Mouse (Mus musculus): ENCODE results near the gene Ece1.

Gene Ece1

GRCm38 (mm10) chr4:137917591-137917990 lies 55.6 kb downstream of the Ece1 start:
- no peak for DNase-seq (ENCODE audit: low spot score in 2 of 2)

- DNase-seq (ENCODE audit: low spot score in 2 of 2), result no peak
These were observed 56.5 kb downstream of the Ece1 start for GRCm38 (mm10) chr4:137918559-137918958.

- no peak for DNase-seq (ENCODE audit: low spot score in 2 of 2)
These were observed 57.1 kb downstream of the Ece1 start for GRCm38 (mm10) chr4:137919116-137919515.

- DNase-seq (ENCODE audit: low spot score in 2 of 2), result no peak
These were observed 58.0 kb downstream of the Ece1 start for GRCm38 (mm10) chr4:137920005-137920404.

GRCm38 (mm10) chr4:137920500-137920961 lies 58.5 kb downstream of the Ece1 start:
- no peak for DNase-seq (ENCODE audit: low spot score in 2 of 2)

- no peak for DNase-seq (ENCODE audit: low spot score in 2 of 2)
These were observed 59.5 kb downstream of the Ece1 start for GRCm38 (mm10) chr4:137921510-137921909.

GRCm38 (mm10) chr4:137923052-137923451 lies 61.0 kb downstream of the Ece1 start:
- no peak for DNase-seq (ENCODE audit: low spot score in 2 of 2)

- no peak for DNase-seq (ENCODE audit: low spot score in 2 of 2)
These were observed 63.1 kb downstream of the Ece1 start for GRCm38 (mm10) chr4:137925176-137925575.

GRCm38 (mm10) chr4:137926161-137926560 lies 64.1 kb downstream of the Ece1 start:
- DNase-seq (ENCODE audit: low spot score in 2 of 2), result no peak

- no peak for DNase-seq (ENCODE audit: low spot score in 2 of 2)
These were observed 65.1 kb downstream of the Ece1 start for GRCm38 (mm10) chr4:137927136-137927535.

- DNase-seq (ENCODE audit: low spot score in 2 of 2), result no peak
These were observed 65.9 kb downstream of the Ece1 start for GRCm38 (mm10) chr4:137927741-137928535.

- no peak for DNase-seq (ENCODE audit: low spot score in 2 of 2)
These were observed 66.8 kb downstream of the Ece1 start for GRCm38 (mm10) chr4:137928813-137929212.

GRCm38 (mm10) chr4:137929341-137930016 lies 67.4 kb downstream of the Ece1 start:
- no peak for DNase-seq (ENCODE audit: low spot score in 2 of 2)

- no peak for DNase-seq (ENCODE audit: low spot score in 2 of 2)
These were observed 68.5 kb downstream of the Ece1 start for GRCm38 (mm10) chr4:137930500-137931008.

GRCm38 (mm10) chr4:137931009-137931757 lies 69.1 kb downstream of the Ece1 start:
- DNase-seq (ENCODE audit: low spot score in 2 of 2), result no peak

GRCm38 (mm10) chr4:137932554-137933178 lies 70.6 kb downstream of the Ece1 start:
- no peak for DNase-seq (ENCODE audit: low spot score in 2 of 2)

- DNase-seq (ENCODE audit: low spot score in 2 of 2), result no peak
These were observed 71.3 kb downstream of the Ece1 start for GRCm38 (mm10) chr4:137933328-137933727.

GRCm38 (mm10) chr4:137936134-137936533 lies 74.1 kb downstream of the Ece1 start:
- no peak for DNase-seq (ENCODE audit: low spot score in 2 of 2)

- DNase-seq (ENCODE audit: low spot score in 2 of 2), result no peak
These were observed 78.0 kb downstream of the Ece1 start for GRCm38 (mm10) chr4:137940061-137940460.

GRCm38 (mm10) chr4:137941131-137941844 lies 79.3 kb downstream of the Ece1 start:
- DNase-seq (ENCODE audit: low spot score in 2 of 2), result no peak
